Mouse (Mus musculus) C2C12 (cell line): Measurements from ENCODE around the gene Gm49322.

Experiments
- CEBPB ChIP-seq: IDR thresholded peaks from one replicate; pipeline ENCODE4 v1.6.1; 2011; ENCODE audit warnings: low read depth, mild to moderate bottlenecking, control low read depth, moderate library complexity
- CTCF ChIP-seq: IDR thresholded peaks from one replicate; pipeline ENCODE4 v1.5.1; 2011; ENCODE audit not compliant: control insufficient read depth, insufficient read depth, insufficient read length
- FOSL1 ChIP-seq: IDR thresholded peaks from one replicate; pipeline ENCODE4 v1.8.0; 2011; ENCODE audit warnings: mild to moderate bottlenecking, low read length; ENCODE audit not compliant: poor library complexity, insufficient read depth, severe bottlenecking
- MYOD1 ChIP-seq: IDR thresholded peaks from one replicate; pipeline ENCODE4 v1.6.1; 2011; ENCODE audit warnings: low read depth; ENCODE audit not compliant: control insufficient read depth, insufficient read length
- MYOG ChIP-seq: IDR thresholded peaks from one replicate; pipeline ENCODE4 v1.6.1; 2011; ENCODE audit not compliant: control insufficient read depth, insufficient read length; ENCODE audit errors: extremely low read depth
- USF1 ChIP-seq: IDR thresholded peaks from one replicate; pipeline ENCODE4 v1.6.1; 2011; ENCODE audit warnings: low read depth, mild to moderate bottlenecking, control low read depth, moderate library complexity

DNA sequence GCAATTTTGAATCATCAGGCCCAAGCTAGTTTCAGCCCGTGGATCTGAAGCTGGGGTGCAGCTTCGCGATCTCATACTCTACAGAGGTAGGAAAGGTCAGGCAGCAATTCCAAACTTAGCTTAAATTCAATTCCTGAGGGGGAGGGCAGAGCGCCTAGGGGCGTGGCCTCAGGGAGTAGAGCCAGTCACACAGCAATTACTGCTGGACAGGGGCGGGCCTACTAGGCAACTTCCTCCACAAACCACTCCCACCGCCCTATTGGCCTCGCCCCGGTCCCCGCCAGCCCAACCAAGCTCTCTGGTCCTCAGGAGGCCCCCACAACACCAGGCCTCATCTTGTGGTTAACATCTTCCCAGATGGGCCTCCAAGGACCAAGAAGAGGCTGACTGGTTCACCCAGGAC, 36.2 kb upstream of the Gm49322 start:
- no peak for TF ChIP-seq CTCF
- no peak for TF ChIP-seq MYOG
- TF ChIP-seq MYOD1, result no peak
- TF ChIP-seq USF1, result no peak
- no peak for TF ChIP-seq CEBPB
- no peak for TF ChIP-seq FOSL1
